Mouse (Mus musculus) forebrain, embryonic 11.5 days (tissue): ENCODE results near the gene Samd9l. TPM values are rescaled to one million over a fixed set of nuclear protein-coding genes. Genes with fewer than 3 reads are reported as not detected.

ENCODE experiments used
- polyA plus RNA-seq: library from polyadenylated mRNA; unstranded; fragments of >200 nt; fragmentation: Nextera tagmentation; extraction: Ambion mirVana; gene quantifications from 2 replicates; pipeline ENCODE4 v1.2.1, GENCODE M21; 2014

Samd9l gene
- polyA plus RNA-seq, 1 experiment from 2014 or later: 0.33 TPM

Other genes starting within 250 kb of the Samd9l start
- gene Hepacam2, start 98.7 kb upstream of the Samd9l start, polyA plus RNA-seq: 1.2 and 1.3 TPM in 2 replicates
- 37.5 and 50.2 TPM in 2 replicates for gene Vps50, start 98.8 kb upstream of the Samd9l start, polyA plus RNA-seq